Mouse (Mus musculus) heart, adult 11 months (tissue): ENCODE measurements around the gene Gm10413.
"Not testable (repeated sequence)": the region's sequence is repeated elsewhere in the genome, so short reads cannot be mapped to it uniquely, and the experiment has no call there.

Experiments
- DNase-seq: peaks from one replicate; pipeline ENCODE4 v3.0.0; 2022

Gm10413 gene

GRCm38 (mm10) chr14:3394793-3395192 is at the start of gene Gm10413:
Gene Gm10413 (plus strand): TSS chr14:3395093.
- DNase-seq, result not testable (repeated sequence)

- DNase-seq, result not testable (repeated sequence)
These were observed 17.4 kb downstream of the Gm10413 start, which contains the start of gene Gm10409 for GRCm38 (mm10) chr14:3412314-3412713. Gene Gm10409 (plus strand): TSS chr14:3412614.

GRCm38 (mm10) chr14:3427803-3428202 is 32.9 kb downstream of the Gm10413 start, which contains the start of gene Gm3005:
Gene Gm3005 (plus strand): TSS chr14:3428103.
- not testable (repeated sequence) for DNase-seq

- DNase-seq, result not testable (repeated sequence)
These were observed 54.2 kb downstream of the Gm10413 start, which contains the start of gene Gm10408 for GRCm38 (mm10) chr14:3449079-3449478. Gene Gm10408 (plus strand): TSS chr14:3449379.
